Mouse (Mus musculus) limb, embryonic 15.5 days (tissue): Measurements from ENCODE around the gene Tulp4. TPM values are rescaled to one million over a fixed set of nuclear protein-coding genes. Genes with fewer than 3 reads are reported as not detected.
A peak's percentile ranks its signal among the peaks of the same experiment; 100 is the strongest.
"Not testable (repeated sequence)": the region's sequence is repeated elsewhere in the genome, so short reads cannot be mapped to it uniquely, and the experiment has no call there.

Experiments used
- ATAC-seq: fragments of 200-750 bp; cut with Nextera tagmentation; 2 replicates; pipeline ENCODE4 v1.8.0; 2017; ENCODE audit warnings: low read depth, moderate TSS enrichment; ENCODE audit not compliant: insufficient number of reproducible peaks, low FRiP score, low TSS enrichment
- H3K27ac ChIP-seq: fragments of 300-500 bp; sonication (generic); 2 replicates; pipeline ENCODE4 v1.5.1; 2015; ENCODE audit warnings: moderate library complexity, mild to moderate bottlenecking, inconsistent platforms
- H3K27me3 ChIP-seq: fragments of 300-500 bp; sonication (generic); 2 replicates; pipeline ENCODE4 v1.6.1; 2015; ENCODE audit warnings: inconsistent platforms
- H3K36me3 ChIP-seq: fragments of 300-500 bp; sonication (generic); 2 replicates; pipeline ENCODE4 v1.6.1; 2015; ENCODE audit warnings: inconsistent platforms
- H3K4me1 ChIP-seq: fragments of 300-500 bp; sonication (generic); 2 replicates; pipeline ENCODE4 v1.6.1; 2015; ENCODE audit warnings: inconsistent platforms
- H3K4me2 ChIP-seq: fragments of 300-500 bp; sonication (generic); 2 replicates; pipeline ENCODE4 v1.6.1; 2015; ENCODE audit warnings: mild to moderate bottlenecking, inconsistent platforms
- H3K4me3 ChIP-seq: fragments of 300-500 bp; sonication (generic); 2 replicates; pipeline ENCODE4 v1.5.1; 2015; ENCODE audit warnings: mild to moderate bottlenecking, inconsistent platforms
- H3K9ac ChIP-seq: fragments of 300-500 bp; sonication (generic); 2 replicates; pipeline ENCODE4 v1.6.1; 2015; ENCODE audit warnings: inconsistent platforms
- H3K9me3 ChIP-seq: fragments of 300-500 bp; sonication (generic); 2 replicates; pipeline ENCODE4 v1.6.1; 2016; ENCODE audit warnings: inconsistent platforms
- WGBS: fragments of 180-500 bp; shearing (Covaris S2); methylation state at CpG from one replicate; pipeline ENCODE4 v1.1.7; 2015; 5-methylcytosine and 5-hydroxymethylcytosine counted together
- polyA plus RNA-seq: library from polyadenylated mRNA; unstranded; fragments of >200 nt; fragmentation: Nextera tagmentation; extraction: Ambion mirVana; gene quantifications from 2 replicates; pipeline ENCODE4 v1.2.1, GENCODE M21; 2015

Gene Tulp4
- polyA plus RNA-seq, 1 experiment from 2014 or later = 84.0 TPM

DNA sequence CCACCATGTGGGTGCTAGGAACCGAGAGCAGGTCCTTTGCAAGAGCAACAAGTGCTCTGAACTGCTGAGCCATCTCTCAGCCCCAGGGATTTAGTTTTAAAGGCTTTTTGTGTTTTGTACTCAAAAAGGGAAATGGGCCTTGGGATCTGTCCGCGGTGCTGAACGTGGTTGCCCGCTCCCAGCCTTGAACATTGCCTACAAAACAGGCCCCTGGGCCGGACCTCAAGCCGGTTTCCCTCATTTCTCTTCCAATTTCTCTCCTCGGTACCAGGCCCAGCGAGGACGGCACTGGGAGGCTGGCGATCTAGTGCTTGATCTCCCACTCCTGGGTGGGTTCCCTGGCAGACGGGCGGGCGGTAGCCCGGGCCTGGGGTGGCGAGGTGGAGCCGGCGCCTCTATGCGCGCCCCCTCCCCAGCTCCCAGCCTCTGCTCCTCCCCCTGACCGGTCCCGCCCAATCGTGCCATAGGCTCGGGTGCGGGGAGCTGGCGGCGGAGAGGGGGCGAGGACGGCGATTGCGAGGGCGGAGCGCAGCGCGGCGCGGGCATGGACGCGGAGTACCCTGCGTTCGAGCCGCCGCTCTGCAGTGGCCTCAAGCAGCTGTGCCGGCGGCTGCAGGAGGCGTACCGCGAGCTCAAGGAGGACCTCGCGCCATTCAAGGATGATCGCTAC, 150.3 kb downstream of the Tulp4 start, which contains the start of gene Tmem181a:
TSS of gene Tmem181a (plus strand) at position 461 of the 670 bp plus-strand sequence.
- H3K9me3 ChIP-seq, H3K27me3 ChIP-seq, H3K27ac ChIP-seq, H3K4me1 ChIP-seq, ATAC-seq, H3K36me3 ChIP-seq, H3K9ac ChIP-seq, H3K4me3 ChIP-seq: not testable (repeated sequence)
- under 1% methylated on average over 20 of the region's 51 CpGs for WGBS
- H3K4me2 ChIP-seq = peak within 1 kb of the TSS; percentile 31; the same call in 1 of the 2 replicates

- H3K9ac ChIP-seq, H3K9me3 ChIP-seq, ATAC-seq, H3K36me3 ChIP-seq, H3K27ac ChIP-seq, H3K27me3 ChIP-seq, H3K4me3 ChIP-seq, H3K4me1 ChIP-seq: not testable (repeated sequence)
- H3K4me2 ChIP-seq = peak overlapping the region; percentile 31; the same call in 1 of the 2 replicates
- 2% methylated on average over 14 of the region's 20 CpGs for WGBS
Observed at GRCm38 (mm10) chr17:6257070-6257456, 150.8 kb downstream of the Tulp4 start.

DNA sequence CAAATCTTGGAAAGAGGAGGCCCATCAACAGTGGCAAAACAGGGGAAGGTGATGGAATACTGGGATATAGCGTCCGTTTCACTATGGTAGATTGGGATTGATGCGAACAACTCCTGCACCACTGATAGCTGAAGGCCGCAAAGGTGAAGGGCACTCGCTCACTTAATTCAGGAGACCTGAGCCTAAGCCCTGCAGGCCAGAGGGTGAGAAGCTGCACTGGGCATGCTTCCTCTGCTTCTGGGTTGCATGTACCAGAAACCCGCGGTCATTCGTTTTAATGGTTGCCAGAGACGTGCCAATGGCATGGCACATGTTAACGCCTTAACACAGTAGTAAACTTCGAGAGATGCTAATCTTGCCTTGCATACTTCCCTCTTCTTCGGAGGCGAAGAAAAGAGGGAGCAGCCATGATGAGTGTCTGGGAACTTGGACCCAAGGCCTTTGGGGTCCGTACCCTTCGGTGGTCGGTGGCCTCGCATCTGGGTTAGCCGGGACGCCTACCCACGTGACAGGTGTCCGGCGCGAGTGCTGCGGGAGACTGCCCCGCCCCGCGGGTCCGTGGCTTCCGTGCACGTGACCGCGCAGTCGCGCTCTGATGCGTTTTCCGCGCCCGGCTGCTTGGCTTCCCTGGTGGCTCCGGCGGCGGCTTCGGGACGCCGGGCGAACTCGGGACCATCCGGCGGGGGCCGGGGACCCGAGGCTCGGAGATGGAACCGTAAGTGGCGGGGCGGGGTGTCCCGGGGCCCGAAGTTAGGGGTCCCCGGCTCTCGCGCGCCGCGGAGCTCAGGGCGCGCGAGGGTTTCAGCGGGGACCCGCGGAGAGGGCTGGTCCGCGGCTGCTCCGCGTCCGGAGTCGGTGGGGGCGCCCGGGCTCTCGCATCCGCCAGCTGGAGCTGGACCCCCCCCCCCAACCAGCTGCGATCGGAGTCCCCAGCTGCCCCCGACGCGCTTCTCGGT, 163.9 kb downstream of the Tulp4 start:
- H3K4me1 ChIP-seq, H3K27me3 ChIP-seq, H3K27ac ChIP-seq, H3K36me3 ChIP-seq, H3K9me3 ChIP-seq: not testable (repeated sequence)
- under 1% methylated on average over 69 of the region's 84 CpGs for WGBS
- Histone ChIP-seq H3K4me2 (peak overlapping the region; percentile 52), H3K4me3 (peak overlapping the region; percentile 49), H3K9ac (peak overlapping the region; percentile 39; the same call in 1 of the 2 replicates)
- ATAC-seq = peak; percentile 65; the same call in 1 of the 2 replicates

GRCm38 (mm10) chr17:6270840-6271239, 164.6 kb downstream of the Tulp4 start:
- Histone ChIP-seq H3K4me2 (peak overlapping the region; percentile 52), H3K4me3 (peak overlapping the region; percentile 49), H3K9ac (peak overlapping the region; percentile 39; the same call in 1 of the 2 replicates)
- H3K27ac ChIP-seq, H3K27me3 ChIP-seq, H3K36me3 ChIP-seq, H3K4me1 ChIP-seq, ATAC-seq, H3K9me3 ChIP-seq: not testable (repeated sequence)
- WGBS = under 1% methylated on average over 25 of the region's 25 CpGs

DNA sequence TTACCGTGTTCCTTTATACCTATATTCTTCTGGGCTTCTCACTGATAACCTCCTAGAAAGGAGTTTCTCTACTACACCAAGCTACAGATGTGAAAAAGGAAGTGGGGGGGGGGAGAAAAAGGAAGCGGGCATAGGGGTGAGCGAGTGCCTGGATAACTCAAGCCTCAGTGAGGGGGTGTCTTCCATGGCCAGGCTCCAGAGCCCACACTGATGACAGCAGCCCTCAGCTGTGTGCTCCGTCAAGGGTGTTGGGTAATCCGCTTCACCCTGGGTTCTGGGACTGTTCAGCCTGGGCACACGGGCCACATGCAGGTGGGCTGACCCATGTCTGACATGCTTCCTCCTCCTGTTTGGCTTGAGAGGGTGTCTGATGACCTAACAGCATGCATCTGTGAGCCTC, 165.7 kb downstream of the Tulp4 start:
- not testable (repeated sequence) for H3K4me3 ChIP-seq, H3K9ac ChIP-seq, H3K9me3 ChIP-seq, ATAC-seq, H3K36me3 ChIP-seq, H3K27ac ChIP-seq, H3K4me1 ChIP-seq, H3K4me2 ChIP-seq, H3K27me3 ChIP-seq
- WGBS = 90% methylated on average over 6 of the region's 6 CpGs

GRCm38 (mm10) chr17:6274693-6275092, 168.5 kb downstream of the Tulp4 start:
- H3K9me3 ChIP-seq, H3K9ac ChIP-seq, ATAC-seq, H3K4me3 ChIP-seq, H3K4me1 ChIP-seq, H3K27me3 ChIP-seq, H3K27ac ChIP-seq, H3K4me2 ChIP-seq, H3K36me3 ChIP-seq: not testable (repeated sequence)
- 87% methylated on average over 6 of the region's 6 CpGs for WGBS

DNA sequence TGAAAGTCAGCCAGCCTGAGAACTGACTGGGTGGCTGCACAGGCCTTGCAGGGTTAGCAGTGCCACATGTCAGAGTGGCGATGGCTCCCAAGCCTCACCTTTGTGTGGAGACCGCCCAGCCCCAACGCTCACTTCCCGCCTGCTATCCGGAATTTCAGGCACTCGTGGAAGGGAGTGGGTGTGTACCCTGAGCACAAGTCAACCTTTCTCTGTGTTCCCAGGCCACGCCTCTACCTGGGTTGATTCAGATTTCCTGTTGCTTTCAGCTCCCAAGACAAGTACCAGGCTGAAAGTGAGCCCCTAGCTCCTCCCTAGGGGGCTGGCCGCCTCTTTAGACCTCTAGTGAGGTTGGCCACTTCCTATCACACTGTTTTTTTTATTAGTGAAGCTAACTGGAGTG, 173.0 kb downstream of the Tulp4 start:
- H3K27ac ChIP-seq, H3K4me2 ChIP-seq, H3K4me3 ChIP-seq, H3K36me3 ChIP-seq, H3K27me3 ChIP-seq, H3K9me3 ChIP-seq, H3K9ac ChIP-seq, ATAC-seq, H3K4me1 ChIP-seq: not testable (repeated sequence)
- WGBS = 52% methylated on average over 8 of the region's 8 CpGs

- not testable (repeated sequence) for H3K27me3 ChIP-seq, H3K27ac ChIP-seq, H3K4me2 ChIP-seq, H3K9me3 ChIP-seq, H3K4me3 ChIP-seq, H3K4me1 ChIP-seq, ATAC-seq, H3K9ac ChIP-seq, H3K36me3 ChIP-seq
- 87% methylated on average over 10 of the region's 10 CpGs for WGBS
Observed at GRCm38 (mm10) chr17:6279772-6280171, 173.5 kb downstream of the Tulp4 start.

GRCm38 (mm10) chr17:6280513-6280912, 174.3 kb downstream of the Tulp4 start:
- not testable (repeated sequence) for H3K27me3 ChIP-seq, H3K9ac ChIP-seq, H3K4me1 ChIP-seq, H3K36me3 ChIP-seq, H3K4me2 ChIP-seq, H3K9me3 ChIP-seq, ATAC-seq, H3K27ac ChIP-seq, H3K4me3 ChIP-seq
- WGBS = 92% methylated on average over 19 of the region's 19 CpGs

DNA sequence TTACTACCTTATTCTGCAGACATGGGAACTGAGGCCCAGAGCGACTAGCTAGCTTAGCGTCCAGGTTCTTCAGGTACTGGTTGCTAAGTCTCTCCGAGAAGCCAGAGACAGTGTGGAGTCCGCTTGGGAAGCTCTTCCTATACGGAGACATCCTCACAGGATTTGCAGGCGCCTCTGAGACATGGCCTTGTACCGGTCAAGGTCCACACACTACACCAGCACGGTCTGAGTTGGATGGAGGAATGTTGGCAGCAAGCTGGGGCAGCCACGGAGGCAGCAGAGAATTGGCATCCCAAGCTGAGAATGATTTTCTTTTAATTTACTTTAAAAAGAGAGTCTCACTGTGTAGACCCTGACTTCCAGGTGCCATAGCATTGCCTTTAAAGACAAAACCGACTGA, 176.9 kb downstream of the Tulp4 start:
- not testable (repeated sequence) for ATAC-seq, H3K4me2 ChIP-seq, H3K9me3 ChIP-seq, H3K4me3 ChIP-seq, H3K36me3 ChIP-seq, H3K27me3 ChIP-seq, H3K27ac ChIP-seq, H3K9ac ChIP-seq, H3K4me1 ChIP-seq
- 92% methylated on average over 8 of the region's 10 CpGs for WGBS

DNA sequence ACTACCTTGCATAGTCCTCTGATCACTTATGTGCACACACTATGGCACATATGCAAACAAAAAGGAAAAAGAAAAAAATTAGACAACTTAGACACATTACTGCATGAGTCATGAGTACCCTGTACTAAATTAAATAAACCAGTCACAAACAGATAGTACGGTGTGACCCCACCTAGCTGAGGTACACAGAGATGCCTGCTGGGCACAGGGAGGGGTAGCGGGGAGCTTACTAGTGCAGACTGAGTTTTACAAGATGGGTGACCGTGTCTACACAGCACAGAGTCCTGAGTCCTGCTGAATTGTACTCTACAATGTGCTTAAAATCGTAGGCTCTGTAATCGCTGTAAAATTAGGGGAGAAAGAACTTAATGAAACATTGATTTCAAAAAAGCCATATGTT, 179.9 kb downstream of the Tulp4 start:
- WGBS = 88% methylated on average over 5 of the region's 5 CpGs
- H3K4me1 ChIP-seq, H3K4me2 ChIP-seq, H3K27me3 ChIP-seq, H3K9ac ChIP-seq, H3K9me3 ChIP-seq, H3K27ac ChIP-seq, H3K4me3 ChIP-seq, ATAC-seq, H3K36me3 ChIP-seq: not testable (repeated sequence)

DNA sequence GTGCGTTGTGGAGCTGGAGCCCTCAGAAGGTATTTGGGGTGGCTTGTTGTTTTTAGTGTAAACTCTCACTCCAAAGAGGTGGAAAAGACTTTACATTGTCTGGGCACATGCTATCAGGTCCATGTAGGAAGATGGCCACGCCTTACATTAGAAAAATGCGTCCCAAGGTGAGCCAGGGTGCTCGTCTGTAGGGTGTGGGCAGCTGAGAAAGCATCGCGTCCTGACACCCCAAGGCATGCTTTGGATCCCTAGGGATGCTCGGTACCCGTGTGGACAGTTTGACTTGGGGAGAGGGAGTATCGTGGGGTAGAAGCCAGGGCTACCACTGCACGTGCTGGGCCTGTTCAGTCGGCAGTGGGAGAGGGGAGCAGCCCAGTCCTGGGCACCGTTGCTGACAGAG, 182.8 kb downstream of the Tulp4 start:
- not testable (repeated sequence) for H3K27ac ChIP-seq, H3K27me3 ChIP-seq, H3K9ac ChIP-seq, ATAC-seq, H3K36me3 ChIP-seq, H3K4me2 ChIP-seq, H3K9me3 ChIP-seq, H3K4me3 ChIP-seq, H3K4me1 ChIP-seq
- 92% methylated on average over 12 of the region's 12 CpGs for WGBS
